Mouse (Mus musculus) cerebellum, adult 11-12 months (tissue): ENCODE measurements at regions not wholly inside any gene's neighbourhood (a gene's known extent, or its start where the extent isn't known, plus 50 kb on each side); places are given as distances from the start of the nearest gene placed in this dataset.

ENCODE experiments used
- DNase-seq: peaks from one replicate; pipeline ENCODE4 v3.0.0; 2022

DNA sequence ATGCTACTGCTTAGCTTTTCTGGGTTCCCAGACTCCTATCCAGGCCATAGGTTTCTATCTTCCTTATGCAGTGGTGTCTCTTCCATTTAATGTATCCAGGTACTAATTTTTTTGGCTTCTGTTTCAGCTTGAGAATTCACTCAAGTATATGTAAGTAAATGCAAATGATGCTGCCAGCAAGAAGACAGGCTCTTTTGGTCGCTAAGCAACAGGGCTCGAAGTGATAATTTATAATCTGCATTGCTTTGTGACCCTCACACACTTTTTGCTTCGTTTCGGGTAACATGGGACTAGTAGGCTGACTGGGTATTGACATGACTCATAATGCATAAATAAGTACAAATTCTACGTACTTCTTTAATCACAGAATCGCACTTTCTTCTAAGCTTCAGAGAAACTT is 75.9 kb upstream of the Nectin3 start:
- no peak for DNase-seq

DNA sequence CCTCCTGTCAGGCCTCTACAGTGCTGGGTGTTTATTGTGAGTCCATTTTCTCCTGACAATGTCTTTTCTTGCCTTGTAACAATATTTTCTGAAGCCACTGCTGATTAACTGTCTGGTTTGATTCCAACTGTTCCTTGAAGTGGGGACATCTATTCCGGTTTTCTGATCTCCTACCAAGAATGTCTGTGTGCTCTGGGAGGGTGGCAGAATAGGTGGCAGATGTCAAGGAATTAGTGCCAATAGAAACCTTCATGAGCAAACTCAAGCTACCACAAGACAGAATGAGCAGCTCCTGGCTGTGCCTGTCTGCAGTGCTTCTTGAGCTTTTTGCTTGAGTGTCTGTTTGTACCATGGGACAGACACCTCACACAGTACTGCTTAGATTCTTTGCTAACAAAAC is 69.1 kb upstream of the Nectin3 start:
- DNase-seq: peak; percentile 56

DNA sequence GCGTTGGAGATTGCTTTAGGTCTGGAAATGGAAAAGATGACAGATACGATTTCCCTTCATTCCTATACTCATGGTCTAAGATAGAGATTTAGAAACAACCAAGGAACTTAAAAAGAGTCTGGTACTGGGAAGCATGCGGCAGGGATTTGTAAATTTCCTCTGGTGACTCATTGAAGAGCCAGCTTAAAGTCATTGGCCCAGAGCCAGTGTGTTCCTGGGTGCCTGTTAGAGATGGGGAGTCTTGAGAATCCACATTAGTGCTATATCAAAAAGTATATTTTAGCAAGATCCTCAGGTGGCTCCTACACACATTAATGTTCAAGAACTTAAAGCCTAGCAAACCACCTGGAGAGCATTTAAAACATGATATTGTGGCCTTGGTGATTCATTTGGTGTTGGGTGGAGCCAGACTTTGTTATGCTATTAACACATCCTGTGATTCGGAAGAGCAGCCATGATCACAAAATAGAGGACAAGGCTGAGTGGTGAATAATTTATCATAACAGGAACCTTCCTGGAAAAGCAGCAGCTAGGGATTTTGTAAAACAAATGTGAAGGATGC is 67.8 kb upstream of the Nectin3 start:
- DNase-seq: no peak

DNA sequence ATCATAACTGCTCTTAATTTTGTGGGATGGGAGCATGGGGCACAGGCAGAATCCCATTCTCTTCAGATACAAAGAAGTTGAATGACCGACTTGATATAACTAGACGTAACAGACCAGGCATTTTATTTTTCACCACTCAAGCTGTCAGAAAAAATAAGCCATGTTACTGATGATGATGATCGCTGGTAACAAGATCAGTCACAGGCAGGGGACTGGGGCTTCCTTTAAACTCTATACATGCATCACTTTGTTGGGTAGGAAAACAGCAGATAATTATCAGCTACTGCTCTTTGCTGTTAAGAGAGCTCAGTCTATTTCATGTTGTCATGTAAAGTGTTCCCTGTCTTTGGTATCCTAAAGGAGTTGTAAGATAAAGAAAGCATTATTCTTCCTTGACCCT is 59.0 kb upstream of the Nectin3 start:
- no peak for DNase-seq

DNA sequence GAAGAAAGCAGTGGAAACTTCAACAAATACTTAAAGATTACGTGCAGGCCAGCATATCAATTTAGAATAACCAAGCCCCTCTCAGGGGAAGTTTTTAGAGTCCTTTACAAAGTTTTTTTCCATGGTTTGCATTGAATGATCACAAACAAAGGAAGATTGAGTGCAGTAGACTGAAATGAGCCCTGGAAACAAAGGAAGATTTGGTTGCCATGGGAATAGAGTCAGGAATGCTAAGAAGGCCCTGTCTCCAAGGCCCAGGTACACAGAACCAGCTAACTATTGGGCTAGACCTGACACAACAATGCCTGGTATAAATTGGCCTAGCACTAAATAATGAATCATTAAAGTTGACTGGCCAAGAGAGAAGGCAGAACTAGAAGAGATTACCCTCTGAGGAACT is 49.9 kb upstream of the Nectin3 start:
- DNase-seq: no peak
